Mouse (Mus musculus): ENCODE data around the gene Mitf. TPM values are rescaled to one million over a fixed set of nuclear protein-coding genes. Genes with fewer than 3 reads are reported as not detected.
A peak's percentile ranks its signal among the peaks of the same experiment; 100 is the strongest.

The Mitf gene
- polyA plus RNA-seq, 1 experiment from 2014 or later, result 21.7 TPM

DNA sequence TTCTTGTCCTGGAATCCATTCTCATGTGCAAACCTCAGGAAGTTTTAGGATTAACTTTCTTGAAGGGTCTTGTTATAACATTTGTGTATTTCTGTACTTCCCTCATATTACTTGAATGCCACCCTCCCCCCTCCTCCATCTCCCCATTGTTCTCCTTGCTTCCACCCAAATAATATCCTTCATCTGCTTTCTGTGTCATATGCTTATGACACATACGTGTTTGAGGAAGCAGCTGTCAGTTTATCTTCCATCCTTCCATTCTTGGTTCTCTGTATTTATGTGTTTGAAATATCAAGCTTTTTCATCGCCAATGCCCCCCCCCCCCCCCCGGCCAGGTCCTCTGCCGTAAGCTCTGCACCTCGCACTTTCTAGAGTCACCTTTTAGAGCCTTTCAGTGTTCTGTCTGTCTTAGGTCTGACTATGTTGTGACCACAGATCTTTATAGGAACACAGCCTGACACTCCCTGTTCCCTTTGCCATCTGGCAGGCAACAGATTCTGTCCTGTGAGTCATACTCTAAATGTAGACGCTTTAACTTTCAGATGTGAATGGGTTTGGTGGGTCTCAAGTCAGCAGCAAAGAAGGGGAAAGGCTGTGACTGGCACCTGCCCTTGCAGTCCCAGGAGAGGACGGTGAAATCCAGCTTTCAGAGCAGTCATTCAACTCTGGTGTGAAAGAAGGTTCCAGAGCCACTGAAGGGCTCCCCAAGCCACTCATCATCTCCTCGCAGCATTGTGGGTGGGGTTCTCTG lies 48.7 kb downstream of the Mitf start:
- Histone ChIP-seq H3K27me3 (no peaks in the 10 kb centered on the region), H3K4me3 (no peak overlapping the region), H3K9me3 (replicated peaks) (no peaks in the 10 kb centered on the region), H3K36me3 (no peaks in the 10 kb centered on the region), H3K9ac (no peak overlapping the region), H3K4me2 (no peak overlapping the region), H3K27ac (peak overlapping the region; percentile 70), H3K4me1 (replicated peaks) (peaks cover 28% of the 10 kb centered on the region)
- 50% methylated on average over 8 of the region's 8 CpGs for WGBS
- no peak; the same call in 1 of the 2 replicates for ATAC-seq (replicated peaks; ENCODE audit: insufficient number of reproducible peaks, insufficient read depth, low FRiP score, low read depth)

DNA sequence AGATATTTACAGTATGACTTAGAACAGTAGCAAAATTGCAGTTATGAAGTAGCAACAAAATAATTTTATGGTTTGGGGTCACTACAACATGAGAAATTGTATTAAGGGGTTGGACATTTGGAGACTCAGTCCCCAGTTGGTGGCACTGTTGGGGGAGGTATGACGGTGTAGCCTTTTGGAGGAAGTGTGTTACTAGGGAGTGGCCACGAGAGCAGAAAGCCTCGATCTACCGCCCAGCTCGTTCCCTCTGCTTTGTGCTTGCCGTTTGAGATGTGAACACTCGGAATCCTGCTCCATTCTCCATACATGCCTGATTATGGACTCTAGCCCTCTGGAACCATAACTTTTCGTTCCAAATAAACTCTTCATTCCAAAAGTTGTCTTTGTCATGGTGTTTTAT lies 49.6 kb downstream of the Mitf start:
- Histone ChIP-seq H3K4me1 (replicated peaks) (peaks cover 25% of the 10 kb centered on the region), H3K4me3 (no peak overlapping the region), H3K27me3 (no peaks in the 10 kb centered on the region), H3K9ac (no peak overlapping the region), H3K9me3 (replicated peaks) (no peaks in the 10 kb centered on the region), H3K27ac (peak overlapping the region; percentile 70; the same call in 1 of the 2 replicates), H3K36me3 (no peaks in the 10 kb centered on the region), H3K4me2 (no peak overlapping the region)
- ATAC-seq (replicated peaks; ENCODE audit: insufficient number of reproducible peaks, insufficient read depth, low FRiP score, low read depth), result no peak
- WGBS, result 56% methylated on average over 8 of the region's 8 CpGs

DNA sequence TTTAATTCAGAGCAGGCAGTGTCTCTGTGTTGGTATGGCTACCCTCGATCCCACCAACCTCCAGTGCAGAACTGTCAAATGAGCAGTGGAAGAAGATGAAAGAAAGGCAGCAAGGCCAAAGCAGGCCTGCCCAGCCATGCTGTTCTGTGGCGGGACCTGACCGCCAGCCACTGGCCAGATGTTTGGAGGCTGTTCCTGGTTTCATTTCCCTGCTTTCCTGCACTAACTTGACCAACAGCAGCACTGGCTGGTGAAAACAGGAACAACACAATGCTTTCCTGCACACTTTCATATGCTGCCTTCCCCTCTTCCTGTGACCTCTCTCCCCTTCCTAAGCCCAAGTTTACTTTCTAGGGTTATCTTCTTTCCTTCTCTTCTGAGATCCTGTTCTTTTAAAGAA lies 50.8 kb downstream of the Mitf start:
- 39% methylated on average over 3 of the region's 3 CpGs for WGBS
- no peak overlapping the region for H3K9ac ChIP-seq

DNA sequence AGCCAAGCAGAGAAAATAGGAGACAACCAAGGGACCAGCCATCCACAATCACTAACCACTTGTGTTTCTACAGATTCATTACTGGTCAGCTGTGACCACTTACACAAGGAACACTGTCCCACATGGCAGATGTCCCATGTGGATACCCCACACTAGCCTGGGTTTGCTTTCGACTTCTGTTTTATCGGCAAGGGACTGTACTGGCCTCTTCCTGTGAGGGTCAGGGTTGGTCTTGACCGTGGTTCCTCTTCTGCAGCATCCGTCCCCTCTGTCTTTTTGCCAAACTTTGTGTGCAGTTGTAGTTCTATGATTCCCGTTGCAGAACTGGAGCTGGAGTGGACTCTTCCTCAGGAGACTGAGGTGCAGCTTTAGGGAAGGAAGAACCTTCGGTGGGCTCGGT lies 59.7 kb downstream of the Mitf start:
- Histone ChIP-seq H3K27ac (no peak overlapping the region), H3K4me3 (no peak overlapping the region), H3K9me3 (replicated peaks) (no peaks in the 10 kb centered on the region), H3K9ac (no peak overlapping the region), H3K4me2 (no peak overlapping the region), H3K36me3 (no peaks in the 10 kb centered on the region), H3K4me1 (replicated peaks) (peaks cover 13% of the 10 kb centered on the region), H3K27me3 (no peaks in the 10 kb centered on the region)
- WGBS, result 84% methylated on average over 7 of the region's 7 CpGs
- no peak for ATAC-seq (replicated peaks; ENCODE audit: insufficient number of reproducible peaks, insufficient read depth, low FRiP score, low read depth)

More for the DNA sequence above, 50.8 kb downstream of the Mitf start:
- Histone ChIP-seq H3K36me3 (no peaks in the 10 kb centered on the region), H3K27ac (no peak overlapping the region), H3K4me3 (no peak overlapping the region), H3K9me3 (replicated peaks) (no peaks in the 10 kb centered on the region), H3K4me1 (replicated peaks) (peaks cover 21% of the 10 kb centered on the region), H3K4me2 (no peak overlapping the region), H3K27me3 (no peaks in the 10 kb centered on the region)
- ATAC-seq (replicated peaks; ENCODE audit: insufficient number of reproducible peaks, insufficient read depth, low FRiP score, low read depth), result no peak

DNA sequence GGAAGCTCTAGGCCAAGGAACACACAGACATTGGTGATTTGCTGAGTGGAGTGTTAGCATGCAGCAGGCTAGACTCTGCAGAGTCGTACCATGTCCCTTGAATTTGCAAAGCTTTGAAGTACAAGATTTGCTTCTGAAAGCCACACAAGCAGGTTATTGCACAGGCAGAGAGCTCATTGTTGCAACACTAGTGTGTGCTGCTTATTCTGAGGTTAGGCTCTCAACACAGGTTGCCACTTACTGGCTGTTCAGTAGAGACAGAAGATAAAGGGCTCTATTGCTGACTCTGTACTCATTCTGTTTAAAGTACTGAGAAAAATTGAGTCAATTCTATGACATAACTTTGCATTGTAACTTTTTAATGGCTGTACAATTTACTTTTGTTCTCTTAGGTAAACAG lies 61.2 kb downstream of the Mitf start:
- no peak overlapping the region for H3K9ac ChIP-seq
- H3K4me1 ChIP-seq (replicated peaks), result peaks cover 14% of the 10 kb centered on the region
- no peak overlapping the region for H3K27ac ChIP-seq
- no peaks in the 10 kb centered on the region for H3K36me3 ChIP-seq
- 69% methylated on average over 1 of the region's 1 CpGs for WGBS
- no peak overlapping the region for H3K4me3 ChIP-seq
- no peak overlapping the region for H3K4me2 ChIP-seq
- H3K9me3 ChIP-seq (replicated peaks), result no peaks in the 10 kb centered on the region
- H3K27me3 ChIP-seq, result no peaks in the 10 kb centered on the region
- no peak for ATAC-seq (replicated peaks; ENCODE audit: insufficient number of reproducible peaks, insufficient read depth, low FRiP score, low read depth)

DNA sequence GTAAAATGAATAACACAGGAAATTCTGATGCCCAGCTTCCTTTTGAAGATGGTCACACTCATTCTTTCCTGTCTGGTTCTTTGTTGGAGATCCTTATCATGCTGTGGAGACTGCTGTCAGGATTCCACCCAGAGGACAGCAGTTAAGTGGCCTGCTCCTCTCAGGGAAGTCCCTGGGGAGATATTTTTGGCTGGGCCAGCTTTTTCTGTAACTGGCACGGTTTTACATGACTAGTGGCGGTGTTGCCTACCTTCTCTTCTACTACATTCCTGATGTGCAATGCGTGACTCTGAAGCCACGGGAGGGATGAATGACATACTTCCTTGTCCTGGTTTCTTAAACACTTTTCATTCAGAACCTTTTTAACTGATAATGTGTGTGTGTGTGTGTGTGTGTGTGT lies 63.1 kb downstream of the Mitf start:
- H3K36me3 ChIP-seq, result no peaks in the 10 kb centered on the region
- no peak overlapping the region for H3K4me3 ChIP-seq
- H3K27me3 ChIP-seq, result no peaks in the 10 kb centered on the region
- no peak for ATAC-seq (replicated peaks; ENCODE audit: insufficient number of reproducible peaks, insufficient read depth, low FRiP score, low read depth)
- H3K4me1 ChIP-seq (replicated peaks), result peaks cover 19% of the 10 kb centered on the region
- H3K4me2 ChIP-seq, result no peak overlapping the region
- no peak overlapping the region for H3K9ac ChIP-seq
- 48% methylated on average over 4 of the region's 4 CpGs for WGBS
- no peaks in the 10 kb centered on the region for H3K9me3 ChIP-seq (replicated peaks)
- peak overlapping the region; percentile 25 for H3K27ac ChIP-seq

DNA sequence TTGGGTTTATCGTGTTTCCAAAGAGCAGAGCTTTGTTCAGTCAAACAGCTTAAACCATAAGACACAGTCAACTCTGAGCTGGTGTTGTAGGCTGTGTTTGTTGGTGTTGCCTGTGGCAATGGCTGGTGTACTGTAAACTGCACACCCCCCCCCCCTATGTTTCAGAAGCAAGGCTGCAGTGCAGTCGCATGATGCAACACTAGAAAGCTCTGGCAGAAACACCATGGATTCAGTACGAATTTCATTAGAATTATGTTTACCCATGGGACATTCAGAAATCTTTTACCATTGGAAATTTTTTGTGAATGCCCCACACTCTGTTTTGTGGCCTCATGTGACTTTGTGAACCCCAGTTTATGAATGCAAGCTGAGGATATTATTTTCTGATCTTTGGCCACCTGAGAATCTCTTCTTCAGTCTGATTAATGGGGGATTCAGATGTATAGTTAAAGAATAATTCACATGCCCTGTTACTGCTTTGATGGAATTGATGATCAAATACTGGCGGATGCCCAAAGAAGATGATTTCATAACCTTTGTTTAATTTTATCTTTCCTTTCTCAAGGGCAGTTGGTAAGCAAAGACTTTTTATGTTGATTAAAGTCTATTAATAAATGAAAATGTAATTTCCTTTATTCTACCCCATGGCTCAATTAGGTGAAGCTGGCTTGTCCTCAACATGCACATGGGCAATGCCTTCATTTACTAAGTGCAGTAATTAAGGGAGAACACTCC lies 64.6 kb downstream of the Mitf start:
- Histone ChIP-seq H3K27me3 (no peaks in the 10 kb centered on the region), H3K9ac (no peak overlapping the region), H3K4me2 (no peak overlapping the region), H3K4me1 (replicated peaks) (peaks cover 19% of the 10 kb centered on the region), H3K36me3 (no peaks in the 10 kb centered on the region), H3K9me3 (replicated peaks) (no peaks in the 10 kb centered on the region), H3K4me3 (no peak overlapping the region), H3K27ac (no peak overlapping the region)
- WGBS, result 88% methylated on average over 4 of the region's 4 CpGs
- ATAC-seq (replicated peaks; ENCODE audit: insufficient number of reproducible peaks, insufficient read depth, low FRiP score, low read depth), result no peak

DNA sequence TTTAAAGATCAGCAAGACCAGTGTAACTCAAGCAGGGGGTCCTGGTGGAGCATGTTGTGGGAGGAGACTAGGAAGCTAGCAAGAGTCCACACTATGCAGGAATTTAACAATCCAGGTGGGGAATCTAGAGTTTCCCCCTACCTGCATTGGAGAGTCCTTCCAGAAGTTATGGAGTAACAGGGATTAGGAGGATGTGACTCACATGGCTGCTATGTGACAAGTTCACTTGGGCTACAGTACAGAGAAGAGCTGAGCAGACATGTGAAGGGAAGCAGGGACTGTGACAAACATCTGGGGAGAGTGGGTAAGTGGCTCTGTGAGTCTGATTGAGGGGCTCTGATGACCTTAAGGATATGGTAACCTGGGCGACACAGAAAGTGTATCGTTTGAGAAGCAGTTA lies 66.2 kb downstream of the Mitf start:
- H3K36me3 ChIP-seq, result no peaks in the 10 kb centered on the region
- ATAC-seq (replicated peaks; ENCODE audit: insufficient number of reproducible peaks, insufficient read depth, low FRiP score, low read depth), result no peak
- no peaks in the 10 kb centered on the region for H3K27me3 ChIP-seq
- no peak overlapping the region for H3K9ac ChIP-seq
- no peak overlapping the region for H3K4me3 ChIP-seq
- H3K27ac ChIP-seq, result no peak overlapping the region; the same call in 1 of the 2 replicates
- 56% methylated on average over 2 of the region's 2 CpGs for WGBS
- no peaks in the 10 kb centered on the region for H3K9me3 ChIP-seq (replicated peaks)
- H3K4me2 ChIP-seq, result no peak overlapping the region
- peaks cover 29% of the 10 kb centered on the region for H3K4me1 ChIP-seq (replicated peaks)

DNA sequence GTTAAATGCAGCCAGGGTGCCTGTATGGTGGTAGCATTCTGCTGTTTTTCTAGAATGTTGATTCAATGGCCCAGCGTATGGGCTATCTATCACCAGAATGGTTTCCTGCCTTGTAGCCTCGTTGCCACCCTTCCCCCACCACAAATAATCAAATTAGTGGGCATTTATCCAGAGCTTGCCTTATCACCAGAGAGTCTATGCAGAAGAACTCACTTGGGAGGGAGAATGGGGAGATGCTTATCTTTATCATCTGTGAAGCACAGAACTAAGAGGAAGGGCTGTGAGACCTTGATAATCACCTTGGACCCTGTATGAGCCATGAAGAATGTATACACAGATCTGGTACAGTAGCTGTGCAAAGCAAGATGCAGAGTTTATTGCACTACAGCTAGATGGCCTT lies 70.1 kb downstream of the Mitf start:
- Histone ChIP-seq H3K27ac (peak overlapping the region; percentile 79), H3K27me3 (no peaks in the 10 kb centered on the region), H3K9me3 (replicated peaks) (no peaks in the 10 kb centered on the region), H3K9ac (no peak overlapping the region), H3K4me2 (no peak overlapping the region), H3K4me1 (replicated peaks) (peaks cover 40% of the 10 kb centered on the region), H3K4me3 (no peak overlapping the region), H3K36me3 (no peaks in the 10 kb centered on the region)
- no peak for ATAC-seq (replicated peaks; ENCODE audit: insufficient number of reproducible peaks, insufficient read depth, low FRiP score, low read depth)
- WGBS, result 54% methylated on average over 2 of the region's 2 CpGs

DNA sequence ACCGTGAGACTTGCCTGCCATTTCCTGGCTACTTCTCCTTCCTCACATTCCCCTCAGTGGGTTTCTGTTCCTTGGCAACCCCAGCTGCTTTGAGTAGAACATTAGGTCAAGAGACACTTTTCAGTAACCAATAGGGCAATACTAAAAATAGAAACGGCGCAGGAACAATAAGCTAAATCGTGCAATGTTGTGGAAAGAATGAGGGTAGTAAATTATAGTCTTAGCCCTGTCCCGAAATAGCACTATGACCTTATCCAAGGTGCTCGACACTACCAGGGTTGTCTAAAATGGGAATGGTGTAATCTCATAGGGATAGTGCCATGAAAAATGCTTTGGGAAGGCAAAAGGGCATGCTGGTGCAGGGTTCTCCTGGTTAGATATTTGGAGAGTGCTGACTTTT lies 70.6 kb downstream of the Mitf start:
- Histone ChIP-seq H3K27ac (peak overlapping the region; percentile 79), H3K9ac (no peak overlapping the region), H3K4me3 (no peak overlapping the region), H3K4me1 (replicated peaks) (peaks cover 43% of the 10 kb centered on the region), H3K4me2 (no peak overlapping the region), H3K9me3 (replicated peaks) (no peaks in the 10 kb centered on the region), H3K36me3 (no peaks in the 10 kb centered on the region), H3K27me3 (no peaks in the 10 kb centered on the region)
- peak; percentile 67; the same call in 1 of the 2 replicates for ATAC-seq (replicated peaks; ENCODE audit: insufficient number of reproducible peaks, insufficient read depth, low FRiP score, low read depth)
- WGBS, result 35% methylated on average over 6 of the region's 6 CpGs

DNA sequence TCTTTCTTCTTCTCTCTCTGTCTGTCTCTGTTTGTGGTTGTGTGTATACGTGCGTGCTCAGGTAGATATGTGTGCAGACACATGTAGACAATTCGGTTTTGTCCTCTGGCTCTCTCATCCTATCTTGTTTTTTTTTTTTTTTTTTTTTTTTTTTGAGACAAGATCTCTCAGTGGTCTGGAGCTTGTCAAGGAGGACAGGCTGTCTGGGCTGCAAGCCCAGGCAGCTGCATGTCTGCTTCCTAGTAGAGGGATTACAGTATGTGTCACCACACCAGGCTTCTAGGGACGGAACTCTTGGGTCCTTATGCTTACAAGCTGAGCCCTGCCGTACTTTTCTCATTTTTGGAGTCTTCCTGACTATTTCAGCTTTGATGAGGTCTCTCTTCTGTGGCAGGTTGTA lies 73.5 kb downstream of the Mitf start:
- WGBS, result 22% methylated on average over 5 of the region's 5 CpGs
- Histone ChIP-seq H3K36me3 (no peaks in the 10 kb centered on the region), H3K27me3 (no peaks in the 10 kb centered on the region), H3K4me2 (peak overlapping the region; percentile 0; the same call in 1 of the 2 replicates), H3K4me3 (no peak overlapping the region), H3K9ac (no peak overlapping the region), H3K27ac (peak overlapping the region; percentile 88), H3K9me3 (replicated peaks) (no peaks in the 10 kb centered on the region), H3K4me1 (replicated peaks) (peaks cover 56% of the 10 kb centered on the region)
- ATAC-seq (replicated peaks; ENCODE audit: insufficient number of reproducible peaks, insufficient read depth, low FRiP score, low read depth), result peak; percentile 79
